Mouse (Mus musculus): ENCODE measurements at regions not wholly inside any gene's neighbourhood (a gene's known extent, or its start where the extent isn't known, plus 50 kb on each side); places are given as distances from the start of the nearest gene placed in this dataset.

- DNase-seq (ENCODE audit: low read depth, low spot score): peak; percentile 20
Observed at GRCm38 (mm10) chr10:91959734-91960492, 762.3 kb downstream of the Nedd1 start.

GRCm38 (mm10) chr10:91953078-91953477, 769.1 kb downstream of the Nedd1 start:
- DNase-seq (ENCODE audit: low read depth, low spot score): no peak

GRCm38 (mm10) chr10:91923626-91924025, 742.5 kb upstream of the Tmpo start:
- DNase-seq (ENCODE audit: low read depth, low spot score): peak; percentile 26

- no peak for DNase-seq (ENCODE audit: low read depth, low spot score)
Observed at GRCm38 (mm10) chr10:91889864-91890263, 708.7 kb upstream of the Tmpo start.

GRCm38 (mm10) chr10:91888537-91888936, 707.4 kb upstream of the Tmpo start:
- DNase-seq (ENCODE audit: low read depth, low spot score): peak; percentile 77

- no peak for DNase-seq (ENCODE audit: low read depth, low spot score)
Observed at GRCm38 (mm10) chr10:91883155-91883554, 702.0 kb upstream of the Tmpo start.

- peak; percentile 34 for DNase-seq (ENCODE audit: low read depth, low spot score)
Observed at GRCm38 (mm10) chr10:91882481-91882880, 701.4 kb upstream of the Tmpo start.

- peak; percentile 23 for DNase-seq (ENCODE audit: low read depth, low spot score)
Observed at GRCm38 (mm10) chr10:91881521-91882228, 700.6 kb upstream of the Tmpo start.

- DNase-seq (ENCODE audit: low read depth, low spot score): peak; percentile 71
Observed at GRCm38 (mm10) chr10:91875450-91875849, 694.3 kb upstream of the Tmpo start.

- DNase-seq (ENCODE audit: low read depth, low spot score): peak; percentile 81
Observed at GRCm38 (mm10) chr10:91871244-91871643, 690.1 kb upstream of the Tmpo start.

- DNase-seq (ENCODE audit: low read depth, low spot score): no peak
Observed at GRCm38 (mm10) chr10:91858711-91859595, 677.8 kb upstream of the Tmpo start.

- DNase-seq (ENCODE audit: low read depth, low spot score): peak; percentile 10
Observed at GRCm38 (mm10) chr10:91827074-91827473, 646.0 kb upstream of the Tmpo start.

GRCm38 (mm10) chr10:91823499-91823898, 642.4 kb upstream of the Tmpo start:
- DNase-seq (ENCODE audit: low read depth, low spot score): no peak

- no peak for DNase-seq (ENCODE audit: low read depth, low spot score)
Observed at GRCm38 (mm10) chr10:91804870-91805269, 623.8 kb upstream of the Tmpo start.
